Mouse (Mus musculus): ENCODE results near the gene Olfr1340. TPM values are rescaled to one million over a fixed set of nuclear protein-coding genes. Genes with fewer than 3 reads are reported as not detected.

The Olfr1340 gene
- not detected in 2 replicates for polyA plus RNA-seq (2014; fragmentation: Nextera tagmentation; extraction: Ambion mirVana)

GRCm38 (mm10) chr4:118719838-118720237 is at the start of gene Olfr1340:
Olfr1340 (plus strand) TSS chr4:118720138.
- no peak within 1 kb of the TSS for H3K4me3 ChIP-seq (ENCODE audit: low read depth, low read length)
- DNase-seq (ENCODE audit: low spot score) (no peak), ATAC-seq (ENCODE audit: insufficient read depth, low FRiP score, low TSS enrichment) (no peak)
- H3K36me3 ChIP-seq (ENCODE audit: control insufficient read depth, insufficient read depth, low read length) = no peaks in the 10 kb centered on the region
- H3K27ac ChIP-seq (ENCODE audit: low read depth, low read length) = no peak within 1 kb of the TSS
- no peak within 1 kb of the TSS for H3K9ac ChIP-seq (ENCODE audit: low read length)
- H3K27me3 ChIP-seq (ENCODE audit: control insufficient read depth, insufficient read depth, low read length) = no peaks in the 10 kb centered on the region
- H3K4me2 ChIP-seq (ENCODE audit: low read depth) = no peak within 1 kb of the TSS
- H3K4me1 ChIP-seq (ENCODE audit: control insufficient read depth, insufficient read depth, low read length) = no peaks in the 10 kb centered on the region
- no peaks in the 10 kb centered on the region for H3K9me3 ChIP-seq (ENCODE audit: control insufficient read depth, low read length)

GRCm38 (mm10) chr4:118687086-118687485 is 32.9 kb upstream of the Olfr1340 start:
- H3K27me3 ChIP-seq (ENCODE audit: control insufficient read depth, insufficient read depth, low read length) = no peaks in the 10 kb centered on the region
- H3K9me3 ChIP-seq (ENCODE audit: control insufficient read depth, low read length) = no peaks in the 10 kb centered on the region; the same call in 1 of the 2 replicates
- no peak overlapping the region for H3K27ac ChIP-seq (ENCODE audit: low read depth, low read length)
- H3K9ac ChIP-seq (ENCODE audit: low read length) = no peak overlapping the region
- H3K36me3 ChIP-seq (ENCODE audit: control insufficient read depth, insufficient read depth, low read length) = no peaks in the 10 kb centered on the region
- ATAC-seq (ENCODE audit: insufficient read depth, low FRiP score, low TSS enrichment) (no peak), DNase-seq (ENCODE audit: low spot score) (no peak)
- no peak overlapping the region for H3K4me2 ChIP-seq (ENCODE audit: low read depth)
- no peaks in the 10 kb centered on the region for H3K4me1 ChIP-seq (ENCODE audit: control insufficient read depth, insufficient read depth, low read length)
- whole genome bisulfite sequencing = 80% methylated on average over 2 of the region's 2 CpGs
- H3K4me3 ChIP-seq (ENCODE audit: low read depth, low read length) = no peak overlapping the region

- no peak within 1 kb of the TSS for H3K4me2 ChIP-seq (ENCODE audit: low read depth)
- H3K27ac ChIP-seq (ENCODE audit: low read depth, low read length) = no peak within 1 kb of the TSS
- H3K9ac ChIP-seq (ENCODE audit: low read length) = no peak within 1 kb of the TSS
- H3K4me3 ChIP-seq (ENCODE audit: low read depth, low read length) = no peak within 1 kb of the TSS
- DNase-seq (ENCODE audit: low spot score) (no peak), ATAC-seq (ENCODE audit: insufficient read depth, low FRiP score, low TSS enrichment) (no peak)
- H3K4me1 ChIP-seq (ENCODE audit: control insufficient read depth, insufficient read depth, low read length) = no peaks in the 10 kb centered on the region
- WGBS = 69% methylated on average over 12 of the region's 12 CpGs
- H3K27me3 ChIP-seq (ENCODE audit: control insufficient read depth, insufficient read depth, low read length) = no peaks in the 10 kb centered on the region
- no peaks in the 10 kb centered on the region; the same call in 1 of the 2 replicates for H3K9me3 ChIP-seq (ENCODE audit: control insufficient read depth, low read length)
- no peaks in the 10 kb centered on the region for H3K36me3 ChIP-seq (ENCODE audit: control insufficient read depth, insufficient read depth, low read length)
Measured at GRCm38 (mm10) chr4:118692412-118692973, 27.4 kb upstream of the Olfr1340 start, which contains the start of gene Olfr1342. Olfr1342 (minus strand) TSS chr4:118692756.

GRCm38 (mm10) chr4:118693812-118694211 is 26.1 kb upstream of the Olfr1340 start:
- H3K4me3 ChIP-seq (ENCODE audit: low read depth, low read length) = no peak overlapping the region
- 50% methylated on average over 2 of the region's 2 CpGs for WGBS
- H3K9ac ChIP-seq (ENCODE audit: low read length) = no peak overlapping the region
- H3K4me1 ChIP-seq (ENCODE audit: control insufficient read depth, insufficient read depth, low read length) = no peaks in the 10 kb centered on the region
- no peak for ATAC-seq (ENCODE audit: insufficient read depth, low FRiP score, low TSS enrichment)
- H3K36me3 ChIP-seq (ENCODE audit: control insufficient read depth, insufficient read depth, low read length) = no peaks in the 10 kb centered on the region
- no peak overlapping the region for H3K4me2 ChIP-seq (ENCODE audit: low read depth)
- H3K9me3 ChIP-seq (ENCODE audit: control insufficient read depth, low read length) = no peaks in the 10 kb centered on the region
- DNase-seq (ENCODE audit: low spot score) = no peak
- H3K27me3 ChIP-seq (ENCODE audit: control insufficient read depth, insufficient read depth, low read length) = no peaks in the 10 kb centered on the region
- H3K27ac ChIP-seq (ENCODE audit: low read depth, low read length) = no peak overlapping the region

GRCm38 (mm10) chr4:118703223-118703622 is 16.7 kb upstream of the Olfr1340 start, which contains the start of gene Olfr1341:
Olfr1341 (plus strand) TSS chr4:118703523.
- H3K4me1 ChIP-seq (ENCODE audit: control insufficient read depth, insufficient read depth, low read length) = no peaks in the 10 kb centered on the region
- no peak within 1 kb of the TSS for H3K4me2 ChIP-seq (ENCODE audit: low read depth)
- no peaks in the 10 kb centered on the region for H3K36me3 ChIP-seq (ENCODE audit: control insufficient read depth, insufficient read depth, low read length)
- ATAC-seq (ENCODE audit: insufficient read depth, low FRiP score, low TSS enrichment) (no peak), DNase-seq (ENCODE audit: low spot score) (no peak)
- no peak within 1 kb of the TSS for H3K4me3 ChIP-seq (ENCODE audit: low read depth, low read length)
- no peaks in the 10 kb centered on the region for H3K9me3 ChIP-seq (ENCODE audit: control insufficient read depth, low read length)
- WGBS = 80% methylated on average over 3 of the region's 3 CpGs
- no peak within 1 kb of the TSS for H3K9ac ChIP-seq (ENCODE audit: low read length)
- no peak within 1 kb of the TSS for H3K27ac ChIP-seq (ENCODE audit: low read depth, low read length)
- H3K27me3 ChIP-seq (ENCODE audit: control insufficient read depth, insufficient read depth, low read length) = no peaks in the 10 kb centered on the region

GRCm38 (mm10) chr4:118708086-118708485 is 11.9 kb upstream of the Olfr1340 start:
- Histone ChIP-seq H3K36me3 (ENCODE audit: control insufficient read depth, insufficient read depth, low read length) (no peaks in the 10 kb centered on the region), H3K27ac (ENCODE audit: low read depth, low read length) (no peak overlapping the region), H3K9me3 (ENCODE audit: control insufficient read depth, low read length) (no peaks in the 10 kb centered on the region), H3K4me3 (ENCODE audit: low read depth, low read length) (no peak overlapping the region), H3K27me3 (ENCODE audit: control insufficient read depth, insufficient read depth, low read length) (no peaks in the 10 kb centered on the region), H3K4me1 (ENCODE audit: control insufficient read depth, insufficient read depth, low read length) (no peaks in the 10 kb centered on the region), H3K9ac (ENCODE audit: low read length) (no peak overlapping the region), H3K4me2 (ENCODE audit: low read depth) (no peak overlapping the region)
- DNase-seq (ENCODE audit: low spot score) (no peak), ATAC-seq (ENCODE audit: insufficient read depth, low FRiP score, low TSS enrichment) (no peak)
- 81% methylated on average over 5 of the region's 5 CpGs for WGBS

- no peaks in the 10 kb centered on the region for H3K36me3 ChIP-seq (ENCODE audit: control insufficient read depth, insufficient read depth, low read length)
- ATAC-seq (ENCODE audit: insufficient read depth, low FRiP score, low TSS enrichment) = no peak
- no peaks in the 10 kb centered on the region for H3K27me3 ChIP-seq (ENCODE audit: control insufficient read depth, insufficient read depth, low read length)
- no peak for DNase-seq (ENCODE audit: low spot score)
- WGBS = 13% methylated on average over 1 of the region's 1 CpGs
- no peak overlapping the region for H3K4me2 ChIP-seq (ENCODE audit: low read depth)
- no peak overlapping the region for H3K4me3 ChIP-seq (ENCODE audit: low read depth, low read length)
- no peaks in the 10 kb centered on the region for H3K9me3 ChIP-seq (ENCODE audit: control insufficient read depth, low read length)
- H3K4me1 ChIP-seq (ENCODE audit: control insufficient read depth, insufficient read depth, low read length) = no peaks in the 10 kb centered on the region
- no peak overlapping the region for H3K27ac ChIP-seq (ENCODE audit: low read depth, low read length)
- no peak overlapping the region for H3K9ac ChIP-seq (ENCODE audit: low read length)
Measured at GRCm38 (mm10) chr4:118711656-118712055, 8.3 kb upstream of the Olfr1340 start.

GRCm38 (mm10) chr4:118721742-118722483 is 2.0 kb downstream of the Olfr1340 start:
- Histone ChIP-seq H3K9ac (ENCODE audit: low read length) (no peak overlapping the region), H3K4me3 (ENCODE audit: low read depth, low read length) (no peak overlapping the region), H3K4me1 (ENCODE audit: control insufficient read depth, insufficient read depth, low read length) (no peaks in the 10 kb centered on the region), H3K27me3 (ENCODE audit: control insufficient read depth, insufficient read depth, low read length) (no peaks in the 10 kb centered on the region), H3K36me3 (ENCODE audit: control insufficient read depth, insufficient read depth, low read length) (no peaks in the 10 kb centered on the region), H3K27ac (ENCODE audit: low read depth, low read length) (no peak overlapping the region), H3K9me3 (ENCODE audit: control insufficient read depth, low read length) (no peaks in the 10 kb centered on the region), H3K4me2 (ENCODE audit: low read depth) (no peak overlapping the region)
- WGBS = 58% methylated on average over 10 of the region's 10 CpGs
- no peak for DNase-seq (ENCODE audit: low spot score)
- ATAC-seq (ENCODE audit: insufficient read depth, low FRiP score, low TSS enrichment) = no peak

- H3K9ac ChIP-seq (ENCODE audit: low read length) = no peak within 1 kb of the TSS
- no peak for DNase-seq (ENCODE audit: low spot score)
- H3K4me1 ChIP-seq (ENCODE audit: control insufficient read depth, insufficient read depth, low read length) = no peaks in the 10 kb centered on the region
- no peaks in the 10 kb centered on the region for H3K27me3 ChIP-seq (ENCODE audit: control insufficient read depth, insufficient read depth, low read length)
- no peak for ATAC-seq (ENCODE audit: insufficient read depth, low FRiP score, low TSS enrichment)
- H3K4me3 ChIP-seq (ENCODE audit: low read depth, low read length) = no peak within 1 kb of the TSS
- H3K4me2 ChIP-seq (ENCODE audit: low read depth) = no peak within 1 kb of the TSS
- no peaks in the 10 kb centered on the region for H3K9me3 ChIP-seq (ENCODE audit: control insufficient read depth, low read length)
- WGBS = 100% methylated on average over 1 of the region's 1 CpGs
- H3K36me3 ChIP-seq (ENCODE audit: control insufficient read depth, insufficient read depth, low read length) = no peaks in the 10 kb centered on the region
- H3K27ac ChIP-seq (ENCODE audit: low read depth, low read length) = no peak within 1 kb of the TSS
Measured at GRCm38 (mm10) chr4:118731875-118732274, 11.9 kb downstream of the Olfr1340 start, which contains the start of gene Olfr1339. Olfr1339 (plus strand) TSS chr4:118732175.
